Mouse (Mus musculus): ENCODE measurements around the gene Tpd52l2. TPM values are rescaled to one million over a fixed set of nuclear protein-coding genes. Genes with fewer than 3 reads are reported as not detected.

The Tpd52l2 gene
- polyA plus RNA-seq, 1 experiment, result 17.5 TPM

DNA sequence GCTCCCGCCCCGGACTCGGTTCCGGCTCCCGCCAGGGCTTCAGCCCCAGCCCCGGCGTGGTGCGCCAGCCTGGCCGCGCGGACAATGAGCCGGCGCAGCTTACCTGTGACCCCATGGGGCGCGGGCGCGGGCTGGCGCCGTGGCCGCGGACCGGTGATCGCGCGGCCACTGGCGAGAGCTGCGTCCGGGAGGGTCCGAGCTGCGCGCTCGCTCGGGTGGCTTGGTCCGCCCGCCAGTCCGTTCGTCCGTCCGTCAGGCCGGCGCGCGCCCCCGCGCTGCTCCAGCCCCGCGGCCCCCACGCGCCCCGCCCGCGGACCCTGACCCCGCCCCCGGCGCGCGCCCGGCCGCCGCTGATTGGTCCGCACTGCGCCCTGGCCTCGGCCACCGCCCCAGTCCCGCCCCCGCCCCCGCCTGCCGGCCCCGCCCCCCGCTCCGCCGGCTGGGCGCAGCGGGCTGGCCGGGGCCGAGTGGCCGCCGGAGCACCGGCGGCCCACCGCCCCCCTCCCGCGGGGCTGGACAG is 37.7 kb upstream of the Tpd52l2 start, which contains the start of gene Zbtb46:
Zbtb46 (minus strand) TSS at position 274 of the 520 bp plus-strand sequence.
- Histone ChIP-seq H3K4me3 (ENCODE audit: extremely low read depth, insufficient read depth, insufficient read length) (peak within 1 kb of the TSS; percentile 71), H3K27ac (ENCODE audit: insufficient read depth, low read length) (peak within 1 kb of the TSS; percentile 68), H3K4me1 (ENCODE audit: control insufficient read depth, insufficient read depth, insufficient read length) (peaks cover 6% of the 10 kb centered on the region), H3K36me3 (ENCODE audit: control insufficient read depth, insufficient read depth, low read length) (no peaks in the 10 kb centered on the region), H3K27me3 (ENCODE audit: control insufficient read depth, insufficient read depth, low read length) (peaks cover 17% of the 10 kb centered on the region)
- no peak for TF ChIP-seq POLR2A (IDR thresholded peaks at IDR 0.05; ENCODE audit: low read depth, low read length)
- no peak for TF ChIP-seq CTCF (IDR thresholded peaks at IDR 0.05; ENCODE audit: extremely low read depth, insufficient read depth, insufficient read length, insufficient replicate concordance)
- 3% methylated on average over 71 of the region's 83 CpGs for WGBS
- DNase-seq (ENCODE audit: low read depth in 1 of 2, low spot score in 2 of 2), result peak in 1 of 2 experiments; percentile 73

DNA sequence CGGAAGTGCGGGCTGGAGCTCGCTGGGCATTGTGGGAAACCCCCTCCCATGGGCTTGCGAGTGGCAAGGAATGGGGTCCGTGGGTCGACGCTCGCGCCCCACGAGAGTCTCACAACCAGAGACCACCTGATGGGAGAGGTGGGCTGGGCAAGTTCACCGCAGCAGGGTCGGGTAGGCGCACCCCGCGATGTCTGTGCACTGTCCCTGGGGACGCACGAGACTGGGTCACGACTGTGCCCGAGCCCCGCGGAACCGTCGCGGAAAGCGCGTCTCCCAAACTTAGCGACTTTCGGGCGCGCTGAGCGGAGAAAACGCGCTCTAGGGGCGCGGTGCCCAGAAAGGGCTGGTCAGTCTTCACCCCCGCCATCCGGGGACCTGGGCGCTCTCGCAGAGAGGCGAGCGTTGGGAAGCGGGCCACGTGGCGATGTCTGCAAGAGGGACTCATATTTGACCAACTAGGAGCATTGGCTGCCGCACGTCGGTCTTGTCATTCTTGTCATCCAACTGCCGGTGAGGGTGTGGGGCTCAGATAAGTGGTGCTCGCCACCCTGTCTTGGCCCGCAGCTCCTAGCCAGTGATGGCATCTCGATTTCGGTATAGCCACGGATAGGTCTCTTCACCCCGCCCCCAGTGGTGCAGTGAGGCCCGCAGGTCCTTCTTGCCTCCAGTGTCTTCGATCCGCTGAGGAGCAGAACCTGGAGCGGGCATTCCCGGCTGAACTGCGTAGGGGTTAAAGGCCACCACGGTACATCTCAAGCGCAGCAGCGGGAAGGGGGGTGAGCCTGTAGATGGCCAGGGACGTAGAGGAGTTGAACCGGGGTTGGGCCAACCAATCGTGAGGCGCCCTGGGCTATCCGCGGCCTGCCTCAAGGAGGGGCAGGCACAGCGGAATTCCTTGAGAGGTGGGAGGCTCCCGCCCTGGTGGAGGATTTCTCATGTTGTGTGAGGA is 37.0 kb upstream of the Tpd52l2 start:
- peak in 1 of 2 experiments; percentile 18 for DNase-seq (ENCODE audit: low read depth in 1 of 2, low spot score in 2 of 2)
- 6% methylated on average over 71 of the region's 71 CpGs for WGBS
- H3K4me1 ChIP-seq (ENCODE audit: control insufficient read depth, insufficient read depth, insufficient read length), result peaks cover 6% of the 10 kb centered on the region
- H3K4me3 ChIP-seq (ENCODE audit: extremely low read depth, insufficient read depth, insufficient read length), result peak overlapping the region; percentile 64
- H3K36me3 ChIP-seq (ENCODE audit: control insufficient read depth, insufficient read depth, low read length), result no peaks in the 10 kb centered on the region
- no peak for TF ChIP-seq POLR2A (IDR thresholded peaks at IDR 0.05; ENCODE audit: low read depth, low read length)
- TF ChIP-seq CTCF (IDR thresholded peaks at IDR 0.05; ENCODE audit: extremely low read depth, insufficient read depth, insufficient read length, insufficient replicate concordance), result no peak
- peak overlapping the region; percentile 68 for H3K27ac ChIP-seq (ENCODE audit: insufficient read depth, low read length)
- peaks cover 17% of the 10 kb centered on the region for H3K27me3 ChIP-seq (ENCODE audit: control insufficient read depth, insufficient read depth, low read length)

DNA sequence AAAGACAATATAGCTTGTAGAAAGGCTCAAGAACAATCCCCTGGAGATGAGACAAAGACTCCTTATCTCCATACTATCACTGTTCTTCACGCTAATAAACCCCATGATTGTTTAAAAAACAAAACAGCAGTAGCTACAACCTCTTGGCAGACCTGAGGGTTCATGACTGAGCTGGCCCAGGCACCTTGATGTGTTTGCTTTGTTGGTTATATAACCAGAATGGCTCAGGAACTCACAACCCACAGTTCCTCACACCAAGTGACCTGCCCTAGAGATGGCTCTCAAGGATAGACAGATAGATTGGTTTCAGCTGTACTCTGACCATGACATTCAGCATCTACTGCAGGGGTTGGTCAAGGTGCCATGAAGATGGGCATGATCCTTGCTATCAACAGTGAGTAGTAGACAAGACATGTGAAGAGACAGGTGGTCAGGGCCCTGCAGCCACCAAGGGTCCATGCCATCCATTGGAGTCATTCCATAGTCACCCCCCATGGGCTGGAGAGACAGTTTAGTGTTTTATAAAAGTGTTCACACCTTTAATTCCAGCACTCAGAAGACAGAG is 35.3 kb upstream of the Tpd52l2 start:
- DNase-seq (ENCODE audit: low read depth in 1 of 2, low spot score in 2 of 2), result no peak
- H3K27ac ChIP-seq (ENCODE audit: insufficient read depth, low read length), result no peak overlapping the region
- no peak overlapping the region for H3K4me3 ChIP-seq (ENCODE audit: extremely low read depth, insufficient read depth, insufficient read length)
- 84% methylated on average over 1 of the region's 1 CpGs for WGBS
- H3K4me1 ChIP-seq (ENCODE audit: control insufficient read depth, insufficient read depth, insufficient read length), result peaks cover 6% of the 10 kb centered on the region
- peaks cover 17% of the 10 kb centered on the region for H3K27me3 ChIP-seq (ENCODE audit: control insufficient read depth, insufficient read depth, low read length)
- no peaks in the 10 kb centered on the region for H3K36me3 ChIP-seq (ENCODE audit: control insufficient read depth, insufficient read depth, low read length)
- TF ChIP-seq CTCF (IDR thresholded peaks at IDR 0.05; ENCODE audit: extremely low read depth, insufficient read depth, insufficient read length, insufficient replicate concordance) (no peak), POLR2A (IDR thresholded peaks at IDR 0.05; ENCODE audit: low read depth, low read length) (no peak)

DNA sequence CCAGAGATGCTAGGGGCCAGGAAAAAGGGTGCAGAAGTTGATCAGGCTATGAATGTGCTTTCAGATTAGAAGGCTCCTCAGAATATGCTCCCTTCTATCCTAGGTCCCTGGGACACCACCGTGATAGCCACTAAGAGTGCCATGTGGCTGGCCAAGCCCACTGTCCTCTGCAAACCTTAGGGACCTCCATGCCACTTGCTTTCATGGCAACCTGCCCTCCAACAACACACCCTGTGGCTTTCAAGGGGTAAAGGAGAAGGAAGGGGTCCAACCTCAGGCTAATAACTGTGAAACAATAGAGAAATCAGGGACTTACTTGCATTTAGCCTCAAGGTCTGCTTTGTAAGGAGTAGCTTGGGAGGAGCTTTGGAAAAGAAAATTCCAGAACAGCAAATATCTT is 34.3 kb upstream of the Tpd52l2 start:
- Histone ChIP-seq H3K27me3 (ENCODE audit: control insufficient read depth, insufficient read depth, low read length) (peaks cover 17% of the 10 kb centered on the region), H3K27ac (ENCODE audit: insufficient read depth, low read length) (no peak overlapping the region), H3K4me3 (ENCODE audit: extremely low read depth, insufficient read depth, insufficient read length) (no peak overlapping the region), H3K36me3 (ENCODE audit: control insufficient read depth, insufficient read depth, low read length) (no peaks in the 10 kb centered on the region), H3K4me1 (ENCODE audit: control insufficient read depth, insufficient read depth, insufficient read length) (peaks cover 6% of the 10 kb centered on the region)
- TF ChIP-seq POLR2A (IDR thresholded peaks at IDR 0.05; ENCODE audit: low read depth, low read length) (no peak), CTCF (IDR thresholded peaks at IDR 0.05; ENCODE audit: extremely low read depth, insufficient read depth, insufficient read length, insufficient replicate concordance) (no peak)
- no peak for DNase-seq (ENCODE audit: low read depth in 1 of 2, low spot score in 2 of 2)
- WGBS, result 82% methylated on average over 1 of the region's 1 CpGs

DNA sequence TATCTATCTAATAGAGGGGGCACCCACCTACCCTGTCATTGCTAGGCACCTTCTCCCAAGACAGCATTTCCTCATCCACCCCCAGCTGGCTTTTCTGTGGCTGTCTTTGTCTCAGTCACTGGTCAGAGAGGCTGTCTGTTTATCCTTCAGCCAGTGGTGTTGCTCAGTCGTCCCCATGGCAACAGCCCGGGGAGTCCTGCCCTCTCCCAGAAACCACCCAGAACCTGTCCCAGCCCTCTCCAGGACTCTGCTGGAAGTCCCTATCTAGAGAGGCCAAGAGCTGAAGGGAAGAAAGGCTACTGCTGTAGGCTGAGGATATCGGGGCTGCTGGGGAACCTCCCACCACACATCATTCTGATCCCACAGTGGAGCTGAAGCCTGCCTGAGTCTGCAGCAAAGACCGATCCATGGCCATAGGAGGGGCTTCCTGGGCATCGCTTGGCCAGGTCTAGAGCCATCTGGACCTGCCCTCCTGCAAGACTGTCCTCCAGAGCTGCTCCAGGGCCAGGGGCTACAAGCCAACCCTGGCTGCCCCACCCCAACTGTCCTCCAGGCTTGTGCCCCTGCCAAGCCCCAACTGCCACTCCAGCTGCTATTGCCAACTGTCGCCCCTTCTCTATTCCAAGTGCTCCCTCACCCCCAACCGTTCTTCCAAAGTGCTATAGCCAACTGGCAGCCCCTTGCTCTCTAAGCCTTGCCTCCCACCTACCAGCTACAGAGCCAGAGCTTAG is 33.8 kb upstream of the Tpd52l2 start:
- 63% methylated on average over 7 of the region's 7 CpGs for WGBS
- TF ChIP-seq CTCF (IDR thresholded peaks at IDR 0.05; ENCODE audit: extremely low read depth, insufficient read depth, insufficient read length, insufficient replicate concordance) (no peak), POLR2A (IDR thresholded peaks at IDR 0.05; ENCODE audit: low read depth, low read length) (no peak)
- DNase-seq (ENCODE audit: low read depth in 1 of 2, low spot score in 2 of 2), result no peak
- Histone ChIP-seq H3K27ac (ENCODE audit: insufficient read depth, low read length) (no peak overlapping the region), H3K4me3 (ENCODE audit: extremely low read depth, insufficient read depth, insufficient read length) (no peak overlapping the region), H3K36me3 (ENCODE audit: control insufficient read depth, insufficient read depth, low read length) (no peaks in the 10 kb centered on the region), H3K4me1 (ENCODE audit: control insufficient read depth, insufficient read depth, insufficient read length) (peaks cover 6% of the 10 kb centered on the region), H3K27me3 (ENCODE audit: control insufficient read depth, insufficient read depth, low read length) (peaks cover 16% of the 10 kb centered on the region)

DNA sequence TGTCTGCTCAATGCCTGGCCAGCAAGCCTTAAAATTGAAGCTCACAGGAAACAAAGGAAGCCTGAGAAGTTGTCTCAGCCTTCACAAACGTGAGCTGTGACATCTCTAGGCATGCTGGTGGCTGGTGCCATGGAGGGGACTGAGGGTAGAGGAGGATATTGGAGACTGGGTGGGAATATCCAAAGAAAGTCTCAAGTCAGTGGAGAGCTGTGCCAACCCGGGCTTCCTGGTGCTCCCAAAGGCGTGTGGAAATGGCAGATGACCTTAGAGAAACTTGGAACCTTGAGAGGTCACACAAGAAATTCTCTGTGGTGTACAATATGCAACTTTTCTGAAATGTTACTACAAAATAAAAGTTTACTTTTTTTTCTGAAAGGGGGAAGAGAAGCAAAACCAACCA is 31.5 kb upstream of the Tpd52l2 start:
- no peaks in the 10 kb centered on the region for H3K4me1 ChIP-seq (ENCODE audit: control insufficient read depth, insufficient read depth, insufficient read length)
- TF ChIP-seq CTCF (IDR thresholded peaks at IDR 0.05; ENCODE audit: extremely low read depth, insufficient read depth, insufficient read length, insufficient replicate concordance), result no peak
- TF ChIP-seq POLR2A (IDR thresholded peaks at IDR 0.05; ENCODE audit: low read depth, low read length), result no peak
- H3K4me3 ChIP-seq (ENCODE audit: extremely low read depth, insufficient read depth, insufficient read length), result no peak overlapping the region
- no peaks in the 10 kb centered on the region for H3K27me3 ChIP-seq (ENCODE audit: control insufficient read depth, insufficient read depth, low read length)
- H3K36me3 ChIP-seq (ENCODE audit: control insufficient read depth, insufficient read depth, low read length), result no peaks in the 10 kb centered on the region
- DNase-seq (ENCODE audit: low read depth in 1 of 2, low spot score in 2 of 2), result no peak
- H3K27ac ChIP-seq (ENCODE audit: insufficient read depth, low read length), result no peak overlapping the region
- 71% methylated on average over 3 of the region's 3 CpGs for WGBS
